Mouse (Mus musculus): ENCODE measurements at regions not wholly inside any gene's neighbourhood (a gene's known extent, or its start where the extent isn't known, plus 50 kb on each side); places are given as distances from the start of the nearest gene placed in this dataset.
A peak's percentile ranks its signal among the peaks of the same experiment; 100 is the strongest.

- no peak overlapping the region for H3K27ac ChIP-seq (ENCODE audit: low read length)
- 44% methylated on average over 22 of the region's 22 CpGs for WGBS
- peaks cover 8% of the 10 kb centered on the region for H3K4me1 ChIP-seq (ENCODE audit: control insufficient read depth, insufficient read depth, low read length)
- no peak overlapping the region for H3K9ac ChIP-seq (ENCODE audit: low read length)
- peak overlapping the region; percentile 16; the same call in 1 of the 2 replicates for H3K4me3 ChIP-seq (ENCODE audit: low read length)
- H3K4me2 ChIP-seq (ENCODE audit: low read depth, low read length): peak overlapping the region; percentile 47
- ATAC-seq (replicated peaks; ENCODE audit: extremely low read depth, insufficient read depth, low FRiP score): no peak
- H3K9me3 ChIP-seq (replicated peaks; ENCODE audit: control insufficient read depth, low read length): no peaks in the 10 kb centered on the region
- no peaks in the 10 kb centered on the region for H3K27me3 ChIP-seq (ENCODE audit: control insufficient read depth, insufficient read depth, low read length)
- no peaks in the 10 kb centered on the region for H3K36me3 ChIP-seq (ENCODE audit: control insufficient read depth, insufficient read depth)
Observed at GRCm38 (mm10) chr3:52519910-52520608, 251.9 kb downstream of the Foxo1 start.

- H3K27ac ChIP-seq (ENCODE audit: low read length): no peak overlapping the region
- whole genome bisulfite sequencing: 85% methylated on average over 3 of the region's 3 CpGs
- no peak for ATAC-seq (replicated peaks; ENCODE audit: extremely low read depth, insufficient read depth, low FRiP score)
Observed at GRCm38 (mm10) chr3:52517808-52518207, 249.7 kb downstream of the Foxo1 start.

GRCm38 (mm10) chr3:52516691-52517090, 248.6 kb downstream of the Foxo1 start:
- 97% methylated on average over 5 of the region's 5 CpGs for WGBS
- no peaks in the 10 kb centered on the region for H3K27me3 ChIP-seq (ENCODE audit: control insufficient read depth, insufficient read depth, low read length)
- no peaks in the 10 kb centered on the region for H3K9me3 ChIP-seq (replicated peaks; ENCODE audit: control insufficient read depth, low read length)

More at GRCm38 (mm10) chr3:52517808-52518207, 249.7 kb downstream of the Foxo1 start:
- Histone ChIP-seq H3K27me3 (ENCODE audit: control insufficient read depth, insufficient read depth, low read length) (no peaks in the 10 kb centered on the region), H3K4me2 (ENCODE audit: low read depth, low read length) (no peak overlapping the region), H3K4me1 (ENCODE audit: control insufficient read depth, insufficient read depth, low read length) (peaks cover 8% of the 10 kb centered on the region), H3K36me3 (ENCODE audit: control insufficient read depth, insufficient read depth) (no peaks in the 10 kb centered on the region), H3K9ac (ENCODE audit: low read length) (no peak overlapping the region), H3K9me3 (replicated peaks; ENCODE audit: control insufficient read depth, low read length) (no peaks in the 10 kb centered on the region), H3K4me3 (ENCODE audit: low read length) (no peak overlapping the region)

GRCm38 (mm10) chr3:52512761-52513160, 244.6 kb downstream of the Foxo1 start:
- H3K9ac ChIP-seq (ENCODE audit: low read length): no peak overlapping the region
- H3K9me3 ChIP-seq (replicated peaks; ENCODE audit: control insufficient read depth, low read length): peaks cover 5% of the 10 kb centered on the region; the same call in 1 of the 2 replicates
- no peak for ATAC-seq (replicated peaks; ENCODE audit: extremely low read depth, insufficient read depth, low FRiP score)
- H3K4me2 ChIP-seq (ENCODE audit: low read depth, low read length): no peak overlapping the region
- H3K27ac ChIP-seq (ENCODE audit: low read length): no peak overlapping the region
- H3K4me1 ChIP-seq (ENCODE audit: control insufficient read depth, insufficient read depth, low read length): no peaks in the 10 kb centered on the region
- H3K36me3 ChIP-seq (ENCODE audit: control insufficient read depth, insufficient read depth): no peaks in the 10 kb centered on the region
- H3K4me3 ChIP-seq (ENCODE audit: low read length): no peak overlapping the region
- no peaks in the 10 kb centered on the region for H3K27me3 ChIP-seq (ENCODE audit: control insufficient read depth, insufficient read depth, low read length)
- 83% methylated on average over 8 of the region's 8 CpGs for WGBS

More at GRCm38 (mm10) chr3:52516691-52517090, 248.6 kb downstream of the Foxo1 start:
- no peak overlapping the region for H3K4me3 ChIP-seq (ENCODE audit: low read length)
- no peak for ATAC-seq (replicated peaks; ENCODE audit: extremely low read depth, insufficient read depth, low FRiP score)
- H3K9ac ChIP-seq (ENCODE audit: low read length): no peak overlapping the region
- H3K4me1 ChIP-seq (ENCODE audit: control insufficient read depth, insufficient read depth, low read length): peaks cover 8% of the 10 kb centered on the region
- H3K4me2 ChIP-seq (ENCODE audit: low read depth, low read length): no peak overlapping the region
- no peaks in the 10 kb centered on the region for H3K36me3 ChIP-seq (ENCODE audit: control insufficient read depth, insufficient read depth)
- H3K27ac ChIP-seq (ENCODE audit: low read length): no peak overlapping the region

DNA sequence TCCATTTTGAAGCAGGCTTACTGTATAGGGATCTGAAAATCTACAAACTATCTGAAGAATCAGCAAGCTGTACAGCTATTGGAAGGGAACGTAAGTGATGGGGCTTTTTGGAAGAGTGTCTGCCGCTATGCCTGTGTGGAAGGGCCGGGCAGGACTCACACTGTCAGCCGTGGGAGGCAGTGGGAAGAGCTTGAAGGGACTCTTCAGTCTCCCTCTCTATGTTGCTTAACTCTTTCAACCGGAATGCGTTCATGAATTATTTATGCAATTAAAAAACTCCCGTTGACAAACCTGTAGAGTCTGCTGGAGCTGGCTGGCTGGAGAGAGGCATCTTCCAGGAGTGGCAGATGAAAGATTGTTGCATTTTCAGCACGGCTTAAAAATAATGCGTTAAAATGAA, 243.4 kb downstream of the Foxo1 start:
- H3K9me3 ChIP-seq (replicated peaks; ENCODE audit: control insufficient read depth, low read length): peaks cover 5% of the 10 kb centered on the region; the same call in 1 of the 2 replicates
- no peak overlapping the region for H3K4me2 ChIP-seq (ENCODE audit: low read depth, low read length)
- no peak overlapping the region for H3K9ac ChIP-seq (ENCODE audit: low read length)
- no peaks in the 10 kb centered on the region for H3K27me3 ChIP-seq (ENCODE audit: control insufficient read depth, insufficient read depth, low read length)
- no peaks in the 10 kb centered on the region for H3K4me1 ChIP-seq (ENCODE audit: control insufficient read depth, insufficient read depth, low read length)
- WGBS: 74% methylated on average over 9 of the region's 9 CpGs
- no peak overlapping the region for H3K4me3 ChIP-seq (ENCODE audit: low read length)
- no peaks in the 10 kb centered on the region for H3K36me3 ChIP-seq (ENCODE audit: control insufficient read depth, insufficient read depth)
- H3K27ac ChIP-seq (ENCODE audit: low read length): no peak overlapping the region
- no peak for ATAC-seq (replicated peaks; ENCODE audit: extremely low read depth, insufficient read depth, low FRiP score)

DNA sequence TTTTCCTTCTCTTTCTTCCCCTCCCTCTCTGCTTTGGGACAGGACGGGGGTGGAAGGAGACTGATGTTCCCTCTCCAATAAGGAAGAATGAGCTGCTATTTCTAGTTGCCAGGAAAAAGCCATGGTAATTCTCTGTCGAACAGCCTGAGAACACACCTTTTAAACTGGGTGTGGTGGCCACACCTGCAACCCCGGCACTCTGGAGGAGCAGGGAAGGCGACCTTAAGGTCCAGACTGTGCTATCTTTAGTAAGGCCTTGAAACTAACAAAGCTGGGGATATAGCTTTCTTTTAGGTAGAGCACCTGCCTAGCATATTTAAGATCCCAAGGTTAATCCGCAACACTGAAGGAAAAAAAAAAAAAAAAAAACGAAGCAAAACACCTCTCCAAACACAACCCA, 242.7 kb downstream of the Foxo1 start:
- H3K27me3 ChIP-seq (ENCODE audit: control insufficient read depth, insufficient read depth, low read length): no peaks in the 10 kb centered on the region
- H3K4me3 ChIP-seq (ENCODE audit: low read length): no peak overlapping the region
- H3K4me2 ChIP-seq (ENCODE audit: low read depth, low read length): no peak overlapping the region
- no peaks in the 10 kb centered on the region for H3K36me3 ChIP-seq (ENCODE audit: control insufficient read depth, insufficient read depth)
- H3K27ac ChIP-seq (ENCODE audit: low read length): no peak overlapping the region
- ATAC-seq (replicated peaks; ENCODE audit: extremely low read depth, insufficient read depth, low FRiP score): no peak
- H3K4me1 ChIP-seq (ENCODE audit: control insufficient read depth, insufficient read depth, low read length): no peaks in the 10 kb centered on the region
- 54% methylated on average over 6 of the region's 6 CpGs for WGBS
- peaks cover 5% of the 10 kb centered on the region; the same call in 1 of the 2 replicates for H3K9me3 ChIP-seq (replicated peaks; ENCODE audit: control insufficient read depth, low read length)
- no peak overlapping the region for H3K9ac ChIP-seq (ENCODE audit: low read length)

DNA sequence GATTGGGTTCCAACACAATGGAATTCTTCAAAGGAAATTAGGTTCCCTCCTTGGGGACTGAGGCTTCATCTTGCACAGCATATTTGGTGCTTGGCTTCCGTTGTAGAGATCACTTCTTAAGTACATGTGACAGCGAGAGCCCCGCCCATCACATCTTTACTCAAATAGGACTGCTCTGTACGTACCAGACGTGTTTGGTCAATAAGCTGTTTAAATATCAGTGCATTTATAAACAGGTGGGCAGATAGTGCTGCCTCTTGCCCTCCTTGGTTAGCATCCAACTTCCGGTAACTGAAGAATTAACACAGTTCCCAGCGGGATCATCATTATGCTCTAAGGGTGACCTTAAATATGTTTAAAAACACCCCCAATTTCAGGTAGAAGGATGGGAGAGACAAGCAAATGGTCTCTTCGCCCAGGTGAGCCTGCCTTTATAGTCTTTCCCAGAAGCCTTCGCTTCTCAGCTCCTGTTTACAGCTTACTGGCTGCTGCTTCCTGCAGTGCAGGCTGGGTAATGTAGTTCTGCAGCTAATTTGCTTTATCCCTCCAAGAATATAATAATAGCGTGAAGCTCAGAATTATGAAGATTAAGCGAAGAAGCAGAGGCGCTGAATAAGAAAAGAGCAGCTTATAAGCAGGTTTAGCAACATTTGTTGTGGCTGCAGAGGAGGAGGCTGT, 242.1 kb downstream of the Foxo1 start:
- Histone ChIP-seq H3K4me2 (ENCODE audit: low read depth, low read length) (peak overlapping the region; percentile 39), H3K36me3 (ENCODE audit: control insufficient read depth, insufficient read depth) (no peaks in the 10 kb centered on the region), H3K4me3 (ENCODE audit: low read length) (peak overlapping the region; percentile 27), H3K27me3 (ENCODE audit: control insufficient read depth, insufficient read depth, low read length) (no peaks in the 10 kb centered on the region), H3K4me1 (ENCODE audit: control insufficient read depth, insufficient read depth, low read length) (no peaks in the 10 kb centered on the region), H3K9ac (ENCODE audit: low read length) (no peak overlapping the region), H3K9me3 (replicated peaks; ENCODE audit: control insufficient read depth, low read length) (peaks cover 5% of the 10 kb centered on the region; the same call in 1 of the 2 replicates), H3K27ac (ENCODE audit: low read length) (no peak overlapping the region)
- WGBS: 58% methylated on average over 12 of the region's 12 CpGs
- no peak for ATAC-seq (replicated peaks; ENCODE audit: extremely low read depth, insufficient read depth, low FRiP score)

DNA sequence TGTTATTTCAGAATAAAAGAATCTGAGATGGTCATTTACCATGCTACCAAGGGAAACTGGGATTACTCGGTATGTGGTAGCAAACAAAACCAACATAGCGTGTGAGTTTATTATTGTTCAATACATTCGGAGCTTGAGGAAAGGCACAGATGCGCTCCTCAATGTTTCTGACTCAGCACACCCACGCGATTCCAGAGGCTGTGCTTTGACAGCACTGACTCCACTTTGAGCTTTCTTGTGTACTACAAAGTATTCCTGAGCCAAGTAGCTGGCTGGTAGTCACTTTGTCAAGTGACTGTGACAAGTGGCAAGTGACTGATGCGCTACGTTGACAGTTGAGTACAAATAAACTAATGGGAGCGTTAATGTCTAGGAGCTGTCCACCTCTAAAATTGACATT, 235.8 kb downstream of the Foxo1 start:
- Histone ChIP-seq H3K4me3 (ENCODE audit: low read length) (no peak overlapping the region), H3K4me1 (ENCODE audit: control insufficient read depth, insufficient read depth, low read length) (no peaks in the 10 kb centered on the region), H3K4me2 (ENCODE audit: low read depth, low read length) (no peak overlapping the region), H3K9me3 (replicated peaks; ENCODE audit: control insufficient read depth, low read length) (peaks cover 5% of the 10 kb centered on the region; the same call in 1 of the 2 replicates), H3K36me3 (ENCODE audit: control insufficient read depth, insufficient read depth) (no peaks in the 10 kb centered on the region), H3K9ac (ENCODE audit: low read length) (no peak overlapping the region), H3K27ac (ENCODE audit: low read length) (no peak overlapping the region), H3K27me3 (ENCODE audit: control insufficient read depth, insufficient read depth, low read length) (no peaks in the 10 kb centered on the region)
- no peak for ATAC-seq (replicated peaks; ENCODE audit: extremely low read depth, insufficient read depth, low FRiP score)
- 63% methylated on average over 9 of the region's 9 CpGs for WGBS

DNA sequence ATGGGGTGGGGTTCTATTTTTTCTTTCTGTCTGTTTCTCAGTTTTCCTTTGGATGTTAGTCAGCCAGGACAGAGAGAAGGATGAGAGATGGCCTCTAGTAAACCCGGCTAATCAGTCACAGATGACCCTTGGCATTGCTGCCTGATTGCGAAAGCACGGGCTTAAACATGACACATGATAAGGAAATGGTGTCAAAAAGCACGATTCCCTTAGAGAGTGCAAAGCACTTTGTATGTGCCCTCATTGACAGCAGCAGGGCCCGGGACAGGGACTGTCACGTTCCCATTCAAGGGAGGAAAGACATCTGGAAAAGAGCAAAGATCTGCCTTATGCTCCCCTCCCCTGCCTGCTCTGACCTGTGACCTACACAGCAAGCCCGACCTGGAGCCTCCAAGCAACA, 234.1 kb downstream of the Foxo1 start:
- WGBS: 24% methylated on average over 7 of the region's 7 CpGs
- ATAC-seq (replicated peaks; ENCODE audit: extremely low read depth, insufficient read depth, low FRiP score): no peak; the same call in 1 of the 2 replicates

More for the DNA sequence above, 234.1 kb downstream of the Foxo1 start:
- Histone ChIP-seq H3K9ac (ENCODE audit: low read length) (no peak overlapping the region), H3K9me3 (replicated peaks; ENCODE audit: control insufficient read depth, low read length) (no peaks in the 10 kb centered on the region), H3K4me1 (ENCODE audit: control insufficient read depth, insufficient read depth, low read length) (no peaks in the 10 kb centered on the region), H3K4me2 (ENCODE audit: low read depth, low read length) (no peak overlapping the region), H3K36me3 (ENCODE audit: control insufficient read depth, insufficient read depth) (no peaks in the 10 kb centered on the region), H3K27me3 (ENCODE audit: control insufficient read depth, insufficient read depth, low read length) (no peaks in the 10 kb centered on the region), H3K4me3 (ENCODE audit: low read length) (no peak overlapping the region), H3K27ac (ENCODE audit: low read length) (peak overlapping the region; percentile 31; the same call in 1 of the 2 replicates)

All from heart, embryonic 16.5 days (tissue).